Mouse (Mus musculus) c-Kit-negative CD71-positive TER-119-positive erythroid progenitor cells, embryonic 14.5 days (primary cell): ENCODE data around the gene Gcgr.

Experiments
- DNase-seq: peaks from one replicate; pipeline ENCODE4 v3.0.0-alpha.2; 2013; ENCODE audit warnings: low read depth, low spot score

The Gcgr gene

DNA sequence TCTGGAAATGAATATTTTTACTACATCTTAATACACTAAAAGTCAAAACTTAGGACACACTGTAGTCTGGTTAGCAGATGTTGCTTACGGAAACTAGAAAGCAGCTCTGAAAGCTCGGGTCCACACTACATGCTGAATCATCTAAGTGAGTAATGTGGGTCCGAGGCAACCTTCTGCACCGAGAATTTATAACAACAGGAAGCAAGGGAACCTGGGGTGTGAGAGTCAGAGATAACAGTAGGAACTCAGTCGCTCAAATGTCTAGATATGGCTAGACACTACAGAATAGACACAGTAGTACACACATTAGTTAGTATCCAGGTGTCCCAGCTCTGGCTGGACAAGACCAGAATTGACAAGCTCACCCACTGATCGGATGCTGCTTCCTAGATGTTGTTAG lies 58.0 kb downstream of the Gcgr start:
- no peak for DNase-seq
